Mouse (Mus musculus): ENCODE results near the gene Ankrd40. TPM values are rescaled to one million over a fixed set of nuclear protein-coding genes. Genes with fewer than 3 reads are reported as not detected.

Ankrd40 gene
- total RNA-seq, 2 experiments from 2014 or later = 108 to 114 TPM

GRCm38 (mm10) chr11:94322636-94323035, 5.2 kb upstream of the Ankrd40 start:
- no peak for DNase-seq (ENCODE audit: low spot score in 2 of 2)

DNA sequence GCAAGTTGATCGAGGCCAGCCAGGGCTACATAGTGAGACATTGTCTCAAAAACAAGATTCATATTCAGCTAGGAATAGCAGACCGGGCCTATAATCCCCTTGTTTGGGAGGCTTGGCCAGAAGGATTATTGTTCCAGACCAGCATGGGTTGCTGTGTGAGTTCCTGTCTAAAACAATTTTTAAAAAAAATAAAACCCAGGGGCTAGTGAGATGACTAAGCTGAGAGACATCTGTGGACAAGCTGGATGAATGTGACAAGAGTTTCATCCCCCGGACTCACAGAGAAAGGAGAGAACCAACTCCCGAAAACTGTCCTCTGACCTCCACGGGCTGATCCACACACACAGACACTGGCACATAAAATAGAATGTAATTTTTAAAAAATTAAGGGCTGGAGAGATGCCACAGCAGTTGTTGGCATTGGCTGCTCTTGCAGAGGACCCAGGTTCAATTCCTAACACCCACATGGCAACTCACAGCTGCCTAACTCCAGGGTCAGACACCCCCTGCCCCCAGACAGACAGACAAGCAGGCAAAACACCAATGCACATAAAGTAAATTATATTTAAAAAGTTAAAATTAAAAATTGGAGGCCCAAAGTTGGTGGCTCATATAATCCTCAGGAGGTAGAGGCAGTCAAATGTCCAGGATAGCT, 4.4 kb upstream of the Ankrd40 start:
- DNase-seq (ENCODE audit: low spot score in 2 of 2) = no peak

GRCm38 (mm10) chr11:94324618-94325017, 3.2 kb upstream of the Ankrd40 start:
- no peak for DNase-seq (ENCODE audit: low spot score in 2 of 2)

DNA sequence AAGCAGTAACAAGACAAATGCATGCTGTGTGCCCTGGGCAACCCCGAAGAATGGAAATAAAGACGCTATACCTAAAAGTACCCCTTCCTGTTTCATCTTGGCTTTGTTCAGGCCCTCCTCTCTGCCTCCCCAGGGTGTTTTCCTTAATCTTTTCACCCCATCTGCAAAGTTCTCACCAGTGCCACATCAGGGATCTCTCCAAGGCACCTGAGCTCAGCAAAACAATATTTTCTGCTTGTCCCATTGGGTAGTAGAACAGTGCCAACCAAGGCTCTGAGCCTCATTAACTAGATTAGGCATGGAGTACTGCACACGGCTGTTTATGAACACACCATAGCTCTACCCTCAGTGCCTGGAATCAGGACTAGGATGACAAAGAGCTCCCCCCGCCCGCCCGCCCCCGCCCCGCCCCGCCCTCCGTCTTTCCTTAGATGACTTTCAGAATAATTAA, 815 bp upstream of the Ankrd40 start:
- DNase-seq (ENCODE audit: low spot score in 2 of 2) = no peak

DNA sequence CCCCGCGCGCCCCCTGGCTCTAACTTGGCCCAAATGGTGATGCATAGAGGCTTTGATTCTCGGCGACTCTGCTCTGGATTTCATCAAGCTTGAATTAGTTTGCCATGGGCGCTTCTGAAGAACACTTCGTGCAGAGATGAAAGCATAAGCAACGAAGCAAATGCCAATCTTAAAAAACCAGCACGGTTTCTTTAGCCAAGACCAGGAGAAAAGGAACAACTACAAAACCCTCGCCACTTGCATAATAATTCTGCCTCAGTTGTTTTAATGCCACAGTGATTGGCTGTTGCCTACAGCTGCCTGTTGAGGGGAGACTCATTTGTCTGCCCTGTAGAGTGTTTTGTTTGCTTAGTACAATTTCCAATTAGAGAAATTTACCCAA, 834 bp downstream of the Ankrd40 start:
- no peak for DNase-seq (ENCODE audit: low spot score in 2 of 2)

- DNase-seq (ENCODE audit: low spot score in 2 of 2) = no peak
Observed at GRCm38 (mm10) chr11:94329270-94329891, 1.6 kb downstream of the Ankrd40 start.

DNA sequence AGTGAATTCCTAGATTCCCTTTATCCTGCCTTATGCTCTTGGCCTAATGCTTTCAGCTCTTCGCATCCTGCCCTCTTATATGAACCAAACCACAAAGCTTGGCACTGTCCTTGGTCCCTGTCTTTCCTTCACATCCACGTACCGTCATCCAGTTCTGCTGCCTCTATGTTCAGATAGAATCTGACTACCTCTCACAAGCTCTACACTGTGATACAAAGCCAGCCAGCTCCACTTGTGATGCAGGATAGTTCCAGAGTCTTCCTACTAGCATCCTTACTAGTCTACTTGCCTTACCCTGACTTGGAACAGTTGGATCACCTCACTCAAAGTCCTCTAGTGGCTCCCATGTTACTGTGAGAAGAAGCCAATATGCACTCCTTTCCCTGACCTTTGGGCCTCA, 2.4 kb downstream of the Ankrd40 start:
- DNase-seq (ENCODE audit: low spot score in 2 of 2) = no peak

- DNase-seq (ENCODE audit: low spot score in 2 of 2) = no peak
Observed at GRCm38 (mm10) chr11:94332726-94333125, 4.9 kb downstream of the Ankrd40 start.

DNA sequence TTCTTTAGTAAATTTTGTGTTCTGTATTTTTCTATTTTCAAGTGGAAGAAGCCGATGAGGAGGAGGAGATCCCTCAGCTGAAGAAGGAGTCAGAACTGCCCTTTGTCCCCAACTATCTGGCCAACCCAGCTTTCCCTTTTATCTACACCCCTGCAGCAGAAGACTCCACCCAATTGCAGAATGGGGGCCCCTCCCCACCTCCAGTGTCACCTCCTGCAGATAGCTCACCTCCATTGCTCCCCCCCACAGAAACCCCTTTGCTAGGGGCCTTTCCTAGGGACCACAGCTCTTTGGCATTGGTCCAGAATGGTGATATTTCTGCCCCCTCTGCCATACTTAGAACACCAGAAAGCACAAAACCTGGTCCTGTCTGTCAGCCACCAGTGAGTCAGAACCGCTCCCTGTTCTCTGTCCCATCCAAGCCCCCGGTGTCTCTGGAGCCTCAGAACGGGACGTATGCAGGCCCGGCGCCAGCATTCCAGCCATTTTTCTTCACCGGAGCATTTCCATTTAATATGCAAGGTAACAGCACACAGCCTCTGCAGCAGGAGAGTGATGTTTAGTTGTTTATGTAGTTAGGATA, 6.7 kb downstream of the Ankrd40 start:
- DNase-seq (ENCODE audit: low spot score in 2 of 2) = no peak

DNA sequence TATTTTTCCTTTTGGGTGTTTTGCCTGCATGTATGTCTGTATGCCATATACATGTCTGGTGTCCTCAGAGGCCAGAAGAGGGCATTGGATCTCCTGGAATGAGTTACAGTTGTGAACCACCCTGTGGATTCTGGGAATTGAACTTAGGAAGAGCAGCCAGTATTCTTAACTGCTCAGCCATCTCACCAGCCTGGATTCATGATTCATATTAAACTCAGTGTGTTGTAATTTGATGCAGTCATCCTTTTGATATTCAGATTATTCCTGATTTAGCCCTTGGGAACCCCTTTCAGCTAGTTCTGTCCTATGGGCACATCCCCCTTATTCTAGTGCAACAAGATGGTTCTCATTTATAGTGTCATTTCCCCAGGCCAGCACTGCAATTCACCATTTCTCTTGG, 8.8 kb downstream of the Ankrd40 start:
- DNase-seq (ENCODE audit: low spot score in 2 of 2) = no peak

GRCm38 (mm10) chr11:94338347-94338746, 10.5 kb downstream of the Ankrd40 start:
- DNase-seq (ENCODE audit: low spot score in 2 of 2) = no peak

GRCm38 (mm10) chr11:94339732-94340585, 12.2 kb downstream of the Ankrd40 start:
- DNase-seq (ENCODE audit: low spot score in 2 of 2) = no peak

- no peak for DNase-seq (ENCODE audit: low spot score in 2 of 2)
Observed at GRCm38 (mm10) chr11:94340948-94341933, 13.4 kb downstream of the Ankrd40 start.

DNA sequence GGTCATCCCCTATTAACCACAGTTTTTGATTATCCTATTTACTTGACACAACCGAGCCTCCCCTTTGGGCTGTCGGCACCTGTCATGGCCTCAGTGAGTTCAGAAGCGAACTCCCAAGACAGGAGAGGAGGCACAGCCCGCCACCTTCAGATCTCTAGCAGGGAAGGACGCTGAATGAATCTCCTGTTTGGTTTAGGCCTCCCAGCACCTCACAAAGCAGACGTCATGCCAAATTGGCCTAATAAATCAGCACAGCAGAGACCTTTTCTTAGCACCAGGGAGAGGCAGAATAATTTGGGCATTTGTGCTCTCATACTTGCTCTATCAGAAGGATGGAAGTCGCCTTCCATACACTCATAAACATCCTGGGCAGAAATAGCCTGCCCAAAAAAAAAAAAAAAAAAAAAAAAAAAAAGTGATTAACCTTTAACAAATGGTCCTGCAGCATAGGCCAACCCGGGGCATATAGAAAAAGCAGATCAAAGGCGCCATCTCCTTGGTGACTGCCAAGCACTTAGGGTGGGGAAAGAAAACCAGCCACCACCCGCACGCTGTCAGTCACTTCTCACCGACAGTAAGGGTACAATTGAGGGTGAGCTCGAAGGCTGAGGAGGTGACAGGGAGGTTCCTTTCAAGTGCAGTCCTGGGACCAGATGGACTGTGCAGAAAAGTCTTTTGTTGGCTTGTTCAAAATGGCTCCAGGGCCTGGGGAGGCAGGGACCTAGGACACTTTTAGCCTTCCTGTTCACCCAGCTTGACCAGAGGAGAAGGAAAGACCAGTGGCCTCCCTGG, 14.5 kb downstream of the Ankrd40 start:
- DNase-seq (ENCODE audit: low spot score in 2 of 2) = no peak

- no peak for DNase-seq (ENCODE audit: low spot score in 2 of 2)
Observed at GRCm38 (mm10) chr11:94343955-94344358, 16.2 kb downstream of the Ankrd40 start.

DNA sequence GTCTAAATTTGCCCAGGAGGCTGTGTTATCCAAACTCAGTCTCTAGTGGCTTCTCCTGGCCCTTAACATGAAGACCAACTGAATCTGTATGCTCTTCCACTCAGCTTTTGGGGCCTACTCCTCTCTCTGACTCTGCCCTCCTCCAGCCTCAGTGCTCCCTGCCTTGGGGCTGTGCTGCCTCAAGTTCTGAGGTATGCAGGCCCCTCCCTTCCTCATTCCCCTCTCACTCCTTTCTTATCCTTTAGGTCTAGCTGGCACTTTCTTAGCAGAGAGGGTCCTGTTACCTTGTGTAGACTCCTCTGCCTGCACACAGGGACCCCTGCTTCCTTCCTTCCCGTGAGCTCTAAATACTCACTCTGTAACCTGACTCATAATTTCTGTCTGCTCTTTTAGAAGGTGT, 16.7 kb downstream of the Ankrd40 start:
- DNase-seq (ENCODE audit: low spot score in 2 of 2) = no peak

DNA sequence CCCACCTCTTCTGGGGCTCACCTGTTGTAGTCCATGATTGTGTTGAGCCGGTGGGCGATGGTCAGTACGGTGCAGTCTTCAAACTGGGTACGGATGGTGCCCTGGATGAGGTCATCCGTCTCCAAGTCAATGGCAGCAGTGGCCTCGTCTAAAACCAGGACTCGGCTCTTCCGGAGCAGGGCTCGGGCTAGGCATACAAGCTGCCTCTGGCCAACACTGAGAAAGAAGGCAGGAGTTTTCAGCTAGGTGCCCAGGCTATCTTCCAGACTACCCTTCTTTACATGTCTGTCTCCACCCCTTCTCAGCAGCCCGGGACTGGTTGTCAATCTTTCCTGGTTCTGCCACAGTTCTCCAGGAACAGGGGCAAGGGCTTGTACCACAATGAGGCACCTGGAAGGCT, 18.1 kb downstream of the Ankrd40 start:
- DNase-seq (ENCODE audit: low spot score in 2 of 2) = no peak

- peak in 1 of 2 experiments; percentile 39 for DNase-seq (ENCODE audit: low spot score in 2 of 2)
Observed at GRCm38 (mm10) chr11:94346611-94347010, 18.8 kb downstream of the Ankrd40 start.

- no peak for DNase-seq (ENCODE audit: low spot score in 2 of 2)
Observed at GRCm38 (mm10) chr11:94347063-94347575, 19.3 kb downstream of the Ankrd40 start.

Measured in adrenal gland, postnatal 4 days (tissue).